Mouse (Mus musculus) testis, adult 2 months (tissue): ENCODE measurements around the gene Ap3b1. TPM values are rescaled to one million over a fixed set of nuclear protein-coding genes. Genes with fewer than 3 reads are reported as not detected.

ENCODE experiments used
- H3K27ac ChIP-seq: fragments of 200-500 bp; 2 replicates; pipeline ENCODE4 v1.5.1; 2012; ENCODE audit warnings: low read depth, low read length; ENCODE audit not compliant: control insufficient read depth, insufficient read depth
- H3K27me3 ChIP-seq: fragments of 200-500 bp; 2 replicates; pipeline ENCODE4 v1.6.1; 2012; ENCODE audit warnings: mild to moderate bottlenecking, low read length, moderate library complexity; ENCODE audit not compliant: control insufficient read depth, insufficient read depth
- H3K36me3 ChIP-seq: fragments of 200-500 bp; 2 replicates; pipeline ENCODE4 v1.6.1; 2012; ENCODE audit warnings: mild to moderate bottlenecking, low read length; ENCODE audit not compliant: control insufficient read depth, insufficient read depth
- H3K4me1 ChIP-seq: fragments of 200-500 bp; 2 replicates; pipeline ENCODE4 v1.6.1; 2012; ENCODE audit warnings: low read length; ENCODE audit not compliant: control insufficient read depth, insufficient read depth
- H3K4me3 ChIP-seq: fragments of 200-500 bp; 2 replicates; pipeline ENCODE4 v1.5.1; 2012; ENCODE audit warnings: low read depth, mild to moderate bottlenecking, low read length, moderate library complexity, mixed read lengths; ENCODE audit not compliant: control insufficient read depth
- CTCF ChIP-seq: fragments of 200-500 bp; IDR thresholded peaks from 2 replicates; pipeline ENCODE4 v1.5.1; 2012; ENCODE audit warnings: low read depth, mild to moderate bottlenecking, inconsistent platforms, low read length, moderate library complexity; ENCODE audit not compliant: control insufficient read depth, insufficient read depth, insufficient replicate concordance
- POLR2A ChIP-seq: fragments of 200-500 bp; IDR thresholded peaks from 2 replicates; pipeline ENCODE4 v1.6.1; 2012; ENCODE audit warnings: low read depth, mild to moderate bottlenecking, inconsistent platforms, low read length, moderate library complexity; ENCODE audit not compliant: control insufficient read depth
- polyA plus RNA-seq: library from polyadenylated mRNA; depleted of rRNA; stranded (reverse); fragments of >200 nt; gene quantifications from 2 replicates; pipeline ENCODE4 v1.2.3, GENCODE M21; 2012

Gene Ap3b1
- polyA plus RNA-seq, 1 experiment, result 122 TPM

GRCm38 (mm10) chr13:94544211-94544610 lies 185.5 kb downstream of the Ap3b1 start:
- Histone ChIP-seq H3K27me3 (no peaks in the 10 kb centered on the region), H3K27ac (no peak overlapping the region), H3K4me3 (no peak overlapping the region), H3K4me1 (no peaks in the 10 kb centered on the region), H3K36me3 (no peaks in the 10 kb centered on the region)
- TF ChIP-seq CTCF, result no peak
- TF ChIP-seq POLR2A, result no peak

GRCm38 (mm10) chr13:94545739-94546138 lies 187.0 kb downstream of the Ap3b1 start:
- H3K4me1 ChIP-seq, result no peaks in the 10 kb centered on the region
- no peaks in the 10 kb centered on the region for H3K27me3 ChIP-seq

GRCm38 (mm10) chr13:94546246-94546645 lies 187.5 kb downstream of the Ap3b1 start:
- Histone ChIP-seq H3K4me1 (no peaks in the 10 kb centered on the region), H3K36me3 (no peaks in the 10 kb centered on the region), H3K27ac (no peak overlapping the region), H3K27me3 (no peaks in the 10 kb centered on the region), H3K4me3 (no peak overlapping the region)
- TF ChIP-seq POLR2A (no peak), CTCF (no peak)

More at GRCm38 (mm10) chr13:94545739-94546138, 187.0 kb downstream of the Ap3b1 start:
- TF ChIP-seq POLR2A, result no peak
- TF ChIP-seq CTCF, result no peak
- Histone ChIP-seq H3K4me3 (no peak overlapping the region), H3K27ac (no peak overlapping the region), H3K36me3 (no peaks in the 10 kb centered on the region)

- H3K4me1 ChIP-seq, result no peaks in the 10 kb centered on the region
- no peak overlapping the region for H3K27ac ChIP-seq
- H3K36me3 ChIP-seq, result no peaks in the 10 kb centered on the region
- H3K27me3 ChIP-seq, result no peaks in the 10 kb centered on the region
- H3K4me3 ChIP-seq, result no peak overlapping the region
- TF ChIP-seq CTCF (no peak), POLR2A (no peak)
These were observed 190.8 kb downstream of the Ap3b1 start for GRCm38 (mm10) chr13:94549580-94549979.

- Histone ChIP-seq H3K27ac (no peak overlapping the region), H3K36me3 (no peaks in the 10 kb centered on the region), H3K4me1 (no peaks in the 10 kb centered on the region), H3K27me3 (no peaks in the 10 kb centered on the region), H3K4me3 (no peak overlapping the region)
- TF ChIP-seq POLR2A, result no peak
- TF ChIP-seq CTCF, result no peak
These were observed 191.3 kb downstream of the Ap3b1 start for GRCm38 (mm10) chr13:94550037-94550436.

GRCm38 (mm10) chr13:94560011-94560410 lies 201.3 kb downstream of the Ap3b1 start:
- TF ChIP-seq POLR2A (no peak), CTCF (peak; percentile 73; the same call in 1 of the 2 replicates)
- Histone ChIP-seq H3K4me1 (no peaks in the 10 kb centered on the region), H3K27ac (no peak overlapping the region), H3K27me3 (no peaks in the 10 kb centered on the region), H3K36me3 (no peaks in the 10 kb centered on the region), H3K4me3 (no peak overlapping the region)

GRCm38 (mm10) chr13:94560878-94561277 lies 202.1 kb downstream of the Ap3b1 start:
- Histone ChIP-seq H3K36me3 (no peaks in the 10 kb centered on the region), H3K4me1 (no peaks in the 10 kb centered on the region), H3K4me3 (no peak overlapping the region), H3K27me3 (no peaks in the 10 kb centered on the region), H3K27ac (no peak overlapping the region)
- TF ChIP-seq CTCF (no peak), POLR2A (no peak)
